Mouse (Mus musculus) liver, adult 2 months (tissue): ENCODE data around the gene Prr5l.

ENCODE experiments used
- CTCF ChIP-seq: fragments of 200-500 bp; IDR thresholded peaks from 2 replicates; pipeline ENCODE4 v1.5.1; 2011; ENCODE audit warnings: low read depth, low read length, control low read depth
- POLR2A ChIP-seq: fragments of 200-500 bp; IDR thresholded peaks from 2 replicates; pipeline ENCODE4 v1.6.1; 2011; ENCODE audit warnings: low read length, control low read depth; ENCODE audit not compliant: insufficient read depth; ENCODE audit errors: extremely low read depth

DNA sequence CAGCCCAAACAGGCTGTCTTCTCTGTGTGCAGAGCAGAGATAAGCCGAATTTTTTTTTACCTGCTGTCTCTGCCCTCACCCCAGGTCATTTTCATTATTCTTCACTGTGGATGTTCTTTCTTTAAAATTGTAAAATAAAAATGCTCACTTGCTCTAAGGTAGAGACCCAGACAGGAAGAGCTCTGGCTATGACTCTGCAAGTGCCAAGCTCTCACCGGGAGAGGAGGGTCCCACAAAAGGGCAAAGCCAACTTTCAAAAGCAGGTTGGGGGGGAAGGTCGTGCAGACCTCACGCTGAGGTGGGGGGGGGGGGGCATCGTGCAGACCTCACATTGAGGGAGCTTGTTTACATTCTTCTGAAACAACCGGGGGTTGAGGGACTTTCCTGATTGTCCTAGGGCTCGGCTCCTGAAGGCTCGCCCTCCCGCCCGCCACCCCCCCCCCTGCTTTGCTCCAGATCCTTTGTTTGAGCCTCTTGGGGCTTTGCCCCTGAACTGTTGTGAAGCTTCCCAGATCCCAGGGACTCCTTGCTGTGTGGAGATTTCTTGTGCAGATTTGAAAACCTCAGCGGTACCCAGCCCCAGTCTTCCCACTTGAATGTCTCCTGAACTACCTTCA, 127.8 kb downstream of the Prr5l start:
- TF ChIP-seq CTCF (no peak), POLR2A (no peak)
